Mouse (Mus musculus): ENCODE results near the gene Gm21983. TPM values are rescaled to one million over a fixed set of nuclear protein-coding genes. Genes with fewer than 3 reads are reported as not detected.

The Gm21983 gene
- polyA plus RNA-seq, 1 experiment from 2014 or later: 0.59 TPM

DNA sequence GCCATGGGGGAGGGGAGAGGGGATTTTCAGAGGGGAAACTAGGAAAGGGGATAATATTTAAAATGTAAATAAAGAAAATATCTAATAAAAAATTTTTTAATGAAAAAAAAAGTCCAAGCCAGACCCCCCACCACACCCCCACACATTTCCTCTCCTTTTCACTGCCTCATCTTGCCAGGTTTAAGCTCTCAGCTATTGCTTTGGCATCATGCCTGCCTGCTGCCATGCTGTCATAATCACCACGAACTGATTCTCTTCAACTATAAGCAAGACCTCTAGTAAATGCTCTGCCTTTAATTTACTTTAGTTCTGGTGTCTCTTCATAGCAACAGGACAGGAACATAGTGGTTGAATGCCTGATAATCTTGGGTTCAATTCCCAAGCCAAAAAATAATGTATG lies 1.6 kb upstream of the Gm21983 start:
- Histone ChIP-seq H3K36me3 (peaks cover 45% of the 10 kb centered on the region), H3K9ac (replicated peaks) (no peak overlapping the region), H3K4me1 (peaks cover 11% of the 10 kb centered on the region), H3K27ac (replicated peaks) (no peak overlapping the region), H3K9me3 (no peaks in the 10 kb centered on the region), H3K27me3 (no peaks in the 10 kb centered on the region), H3K4me2 (replicated peaks) (no peak overlapping the region), H3K4me3 (no peak overlapping the region)
- 78% methylated on average over 1 of the region's 1 CpGs for WGBS
- no peak for ATAC-seq (ENCODE audit: low FRiP score, low read depth)

- Histone ChIP-seq H3K4me2 (replicated peaks) (no peak overlapping the region), H3K36me3 (peaks cover 20% of the 10 kb centered on the region), H3K27me3 (no peaks in the 10 kb centered on the region), H3K9me3 (no peaks in the 10 kb centered on the region), H3K27ac (replicated peaks) (0 out of 2 replicates have a peak overlapping the region, but pooled peaks have one; percentile 46), H3K4me1 (peaks cover 12% of the 10 kb centered on the region), H3K9ac (replicated peaks) (no peak overlapping the region), H3K4me3 (no peak overlapping the region)
- WGBS: 48% methylated on average over 5 of the region's 5 CpGs
- ATAC-seq (ENCODE audit: low FRiP score, low read depth): no peak
These were observed 850 bp downstream of the Gm21983 start for GRCm38 (mm10) chr7:27180036-27180435.

- Histone ChIP-seq H3K4me1 (peaks cover 12% of the 10 kb centered on the region), H3K9ac (replicated peaks) (peak overlapping the region; percentile 47; the same call in 1 of the 2 replicates), H3K4me3 (peak overlapping the region; percentile 72), H3K9me3 (no peaks in the 10 kb centered on the region), H3K27me3 (no peaks in the 10 kb centered on the region), H3K4me2 (replicated peaks) (peak overlapping the region; percentile 52), H3K36me3 (peaks cover 20% of the 10 kb centered on the region), H3K27ac (replicated peaks) (peak overlapping the region; percentile 93)
- WGBS: 46% methylated on average over 16 of the region's 16 CpGs
- peak; percentile 2; the same call in 1 of the 2 replicates for ATAC-seq (ENCODE audit: low FRiP score, low read depth)
These were observed 1.5 kb downstream of the Gm21983 start for GRCm38 (mm10) chr7:27179217-27179918.

GRCm38 (mm10) chr7:27178324-27179216 lies 2.3 kb downstream of the Gm21983 start, which contains the start of gene Rab4b:
Gene Rab4b, minus strand, starts transcription at chr7:27178896.
- peak within 1 kb of the TSS; percentile 55 for H3K4me2 ChIP-seq (replicated peaks)
- H3K9ac ChIP-seq (replicated peaks): peak within 1 kb of the TSS; percentile 58
- H3K9me3 ChIP-seq: no peaks in the 10 kb centered on the region
- WGBS: under 1% methylated on average over 51 of the region's 53 CpGs
- H3K36me3 ChIP-seq: peaks cover 23% of the 10 kb centered on the region
- peak; percentile 98 for ATAC-seq (ENCODE audit: low FRiP score, low read depth)
- H3K4me1 ChIP-seq: peaks cover 12% of the 10 kb centered on the region
- H3K27me3 ChIP-seq: no peaks in the 10 kb centered on the region
- peak within 1 kb of the TSS; percentile 72 for H3K4me3 ChIP-seq
- peak within 1 kb of the TSS; percentile 93 for H3K27ac ChIP-seq (replicated peaks)

GRCm38 (mm10) chr7:27177942-27178323 lies 3.0 kb downstream of the Gm21983 start:
- Histone ChIP-seq H3K4me1 (peaks cover 12% of the 10 kb centered on the region), H3K36me3 (peaks cover 24% of the 10 kb centered on the region), H3K9ac (replicated peaks) (peak overlapping the region; percentile 58), H3K4me2 (replicated peaks) (peak overlapping the region; percentile 55), H3K9me3 (no peaks in the 10 kb centered on the region), H3K27ac (replicated peaks) (peak overlapping the region; percentile 93), H3K27me3 (no peaks in the 10 kb centered on the region), H3K4me3 (peak overlapping the region; percentile 72)
- 23% methylated on average over 4 of the region's 4 CpGs for WGBS
- no peak for ATAC-seq (ENCODE audit: low FRiP score, low read depth)

- Histone ChIP-seq H3K9me3 (no peaks in the 10 kb centered on the region), H3K4me3 (no peak overlapping the region), H3K4me2 (replicated peaks) (no peak overlapping the region), H3K4me1 (peaks cover 12% of the 10 kb centered on the region), H3K27me3 (no peaks in the 10 kb centered on the region), H3K27ac (replicated peaks) (no peak overlapping the region), H3K36me3 (peaks cover 41% of the 10 kb centered on the region), H3K9ac (replicated peaks) (no peak overlapping the region)
- 86% methylated on average over 7 of the region's 7 CpGs for WGBS
- ATAC-seq (ENCODE audit: low FRiP score, low read depth): no peak
These were observed 6.0 kb downstream of the Gm21983 start for GRCm38 (mm10) chr7:27174896-27175295.

DNA sequence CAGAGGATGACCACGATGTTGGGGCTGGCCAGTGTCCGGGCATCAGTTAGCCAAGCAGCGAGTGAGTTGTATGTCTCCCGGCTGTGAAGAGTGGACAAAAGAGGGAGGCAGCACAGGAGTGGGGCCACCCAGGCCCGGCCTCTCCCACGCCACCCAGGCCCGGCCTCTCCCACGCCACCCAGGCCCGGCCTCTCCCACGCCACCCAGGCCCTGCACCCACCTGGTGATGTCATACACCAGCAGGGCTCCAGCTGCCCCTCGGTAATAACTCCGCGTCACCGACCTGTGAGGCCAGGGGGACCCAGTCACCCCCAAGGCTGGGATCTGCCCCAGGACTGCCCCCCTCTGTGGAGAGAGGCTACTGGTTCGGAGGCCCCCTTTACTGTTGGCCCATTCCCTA lies 6.4 kb downstream of the Gm21983 start:
- no peaks in the 10 kb centered on the region for H3K9me3 ChIP-seq
- peaks cover 41% of the 10 kb centered on the region for H3K36me3 ChIP-seq
- no peaks in the 10 kb centered on the region for H3K27me3 ChIP-seq
- no peak overlapping the region for H3K27ac ChIP-seq (replicated peaks)
- no peak overlapping the region for H3K9ac ChIP-seq (replicated peaks)
- H3K4me1 ChIP-seq: peaks cover 9% of the 10 kb centered on the region
- no peak overlapping the region for H3K4me2 ChIP-seq (replicated peaks)
- WGBS: 96% methylated on average over 15 of the region's 15 CpGs
- no peak overlapping the region for H3K4me3 ChIP-seq
- no peak for ATAC-seq (ENCODE audit: low FRiP score, low read depth)

GRCm38 (mm10) chr7:27170981-27171380 lies 9.9 kb downstream of the Gm21983 start:
- Histone ChIP-seq H3K27me3 (no peaks in the 10 kb centered on the region), H3K4me3 (no peak overlapping the region), H3K27ac (replicated peaks) (no peak overlapping the region), H3K4me1 (peaks cover 8% of the 10 kb centered on the region), H3K4me2 (replicated peaks) (no peak overlapping the region), H3K36me3 (peaks cover 41% of the 10 kb centered on the region), H3K9me3 (no peaks in the 10 kb centered on the region), H3K9ac (replicated peaks) (no peak overlapping the region)
- ATAC-seq (ENCODE audit: low FRiP score, low read depth): no peak
- 81% methylated on average over 3 of the region's 3 CpGs for WGBS

- no peak for ATAC-seq (ENCODE audit: low FRiP score, low read depth)
- Histone ChIP-seq H3K4me1 (peaks cover 31% of the 10 kb centered on the region), H3K4me3 (no peak overlapping the region), H3K36me3 (peaks cover 46% of the 10 kb centered on the region), H3K27ac (replicated peaks) (no peak overlapping the region), H3K9ac (replicated peaks) (no peak overlapping the region), H3K9me3 (no peaks in the 10 kb centered on the region), H3K4me2 (replicated peaks) (no peak overlapping the region), H3K27me3 (no peaks in the 10 kb centered on the region)
- 85% methylated on average over 5 of the region's 5 CpGs for WGBS
These were observed 12.5 kb downstream of the Gm21983 start for GRCm38 (mm10) chr7:27168371-27168770.

GRCm38 (mm10) chr7:27167475-27168094 lies 13.3 kb downstream of the Gm21983 start:
- peak overlapping the region; percentile 49 for H3K9ac ChIP-seq (replicated peaks)
- ATAC-seq (ENCODE audit: low FRiP score, low read depth): peak; percentile 0; the same call in 1 of the 2 replicates
- peaks cover 44% of the 10 kb centered on the region for H3K36me3 ChIP-seq
- 75% methylated on average over 11 of the region's 11 CpGs for WGBS
- H3K4me2 ChIP-seq (replicated peaks): peak overlapping the region; percentile 78
- H3K4me3 ChIP-seq: peak overlapping the region; percentile 78
- peaks cover 39% of the 10 kb centered on the region for H3K4me1 ChIP-seq
- H3K27me3 ChIP-seq: no peaks in the 10 kb centered on the region
- H3K9me3 ChIP-seq: no peaks in the 10 kb centered on the region
- H3K27ac ChIP-seq (replicated peaks): peak overlapping the region; percentile 99

GRCm38 (mm10) chr7:27166614-27167474 lies 14.0 kb downstream of the Gm21983 start, which contains the start of gene Egln2:
Gene Egln2, minus strand, starts transcription at chr7:27166802.
- Histone ChIP-seq H3K4me1 (peaks cover 46% of the 10 kb centered on the region), H3K9me3 (no peaks in the 10 kb centered on the region), H3K4me3 (peak within 1 kb of the TSS; percentile 78), H3K9ac (replicated peaks) (peak within 1 kb of the TSS; percentile 84), H3K4me2 (replicated peaks) (peak within 1 kb of the TSS; percentile 78), H3K27ac (replicated peaks) (peak within 1 kb of the TSS; percentile 99), H3K36me3 (peaks cover 42% of the 10 kb centered on the region), H3K27me3 (no peaks in the 10 kb centered on the region)
- WGBS: 1% methylated on average over 61 of the region's 61 CpGs
- ATAC-seq (ENCODE audit: low FRiP score, low read depth): peak; percentile 85
